Mouse (Mus musculus): Measurements from ENCODE around the gene Kmt2e. TPM values are rescaled to one million over a fixed set of nuclear protein-coding genes. Genes with fewer than 3 reads are reported as not detected.

The Kmt2e gene
- polyA plus RNA-seq, 1 experiment from 2014 or later, result 44.8 TPM

- no peak for ATAC-seq
- H3K9me3 ChIP-seq (ENCODE audit: control insufficient read depth), result no peaks in the 10 kb centered on the region
- peaks cover 5% of the 10 kb centered on the region; the same call in 1 of the 2 replicates for H3K36me3 ChIP-seq (ENCODE audit: control insufficient read depth, insufficient read depth)
- no peak for TF ChIP-seq CTCF (IDR thresholded peaks at IDR 0.05; ENCODE audit: low read depth)
- no peak overlapping the region for H3K9ac ChIP-seq (ENCODE audit: low read depth, low read length)
- no peak overlapping the region for H3K4me3 ChIP-seq (ENCODE audit: low read depth, low read length)
- no peak overlapping the region for H3K4me2 ChIP-seq (replicated peaks; ENCODE audit: low read depth)
- H3K27ac ChIP-seq (ENCODE audit: low read depth, low read length), result no peak overlapping the region
- H3K27me3 ChIP-seq (replicated peaks; ENCODE audit: control insufficient read depth, insufficient read depth, low read length), result no peaks in the 10 kb centered on the region
- H3K4me1 ChIP-seq (replicated peaks; ENCODE audit: control insufficient read depth, insufficient read depth, low read length), result 0 out of 2 replicates have a peak, but pooled peaks cover 3% of the 10 kb centered on the region
- WGBS, result 81% methylated on average over 4 of the region's 4 CpGs
Observed at GRCm38 (mm10) chr5:23406405-23406745, 27.9 kb upstream of the Kmt2e start.

DNA sequence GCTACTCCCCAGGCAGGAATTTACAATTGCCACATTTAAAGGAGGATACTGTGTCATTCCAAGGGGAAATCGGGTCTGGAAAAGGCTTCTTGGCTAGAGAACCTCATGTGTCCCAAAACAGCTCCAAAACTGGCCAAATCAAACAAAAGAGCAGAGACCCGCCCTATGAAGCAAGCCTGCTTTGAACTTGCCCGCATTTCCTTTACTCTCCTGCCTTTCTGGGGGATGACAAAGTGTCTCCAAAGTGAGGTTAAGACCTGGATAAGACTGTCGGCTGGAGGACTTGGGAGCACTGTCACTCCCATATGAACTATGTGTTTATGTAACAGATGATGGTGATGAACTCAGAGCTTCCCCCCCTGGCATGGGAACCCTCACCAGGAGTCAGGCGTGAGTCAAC, 26.1 kb upstream of the Kmt2e start:
- ATAC-seq, result no peak
- H3K27ac ChIP-seq (ENCODE audit: low read depth, low read length), result no peak overlapping the region
- no peak overlapping the region for H3K4me2 ChIP-seq (replicated peaks; ENCODE audit: low read depth)
- peaks cover 11% of the 10 kb centered on the region; the same call in 1 of the 2 replicates for H3K4me1 ChIP-seq (replicated peaks; ENCODE audit: control insufficient read depth, insufficient read depth, low read length)
- H3K27me3 ChIP-seq (replicated peaks; ENCODE audit: control insufficient read depth, insufficient read depth, low read length), result no peaks in the 10 kb centered on the region
- H3K4me3 ChIP-seq (ENCODE audit: low read depth, low read length), result no peak overlapping the region
- H3K9me3 ChIP-seq (ENCODE audit: control insufficient read depth), result no peaks in the 10 kb centered on the region
- 56% methylated on average over 5 of the region's 5 CpGs for WGBS
- TF ChIP-seq CTCF (IDR thresholded peaks at IDR 0.05; ENCODE audit: low read depth), result no peak
- 0 out of 2 replicates have a peak, but pooled peaks cover 4% of the 10 kb centered on the region for H3K36me3 ChIP-seq (ENCODE audit: control insufficient read depth, insufficient read depth)
- no peak overlapping the region for H3K9ac ChIP-seq (ENCODE audit: low read depth, low read length)

DNA sequence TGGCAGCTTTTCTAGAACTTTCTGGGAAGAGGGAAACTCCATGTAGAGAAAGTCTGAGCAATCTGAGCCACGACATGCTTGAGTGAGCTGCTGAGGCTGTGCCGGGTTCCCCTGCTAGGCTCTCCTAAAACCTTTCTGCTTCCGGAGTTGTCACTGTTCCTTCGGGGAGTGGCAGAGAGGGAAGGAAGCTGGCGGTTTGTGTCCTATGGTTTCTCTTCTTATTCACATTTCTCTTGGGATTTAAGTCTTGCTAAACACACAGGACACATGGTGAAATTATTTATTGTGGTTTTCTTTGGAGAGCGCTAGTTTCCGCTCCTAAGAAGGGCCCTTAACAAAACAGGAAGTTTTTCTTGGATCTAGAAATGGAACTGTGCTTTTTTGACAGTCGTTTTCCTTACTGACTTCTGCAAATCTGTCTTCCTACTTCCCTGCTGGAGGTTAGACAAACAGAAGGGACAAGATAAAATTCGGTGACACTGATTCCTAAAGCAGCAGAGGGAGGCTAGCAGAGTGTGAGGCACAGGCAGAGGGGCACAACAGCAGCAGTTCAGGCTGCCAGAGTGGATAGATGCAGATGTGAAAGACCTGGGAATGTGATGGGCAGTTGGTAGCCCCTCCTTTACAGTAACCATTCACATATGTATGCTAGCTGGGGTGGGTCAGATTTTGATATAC, 24.1 kb upstream of the Kmt2e start:
- TF ChIP-seq CTCF (IDR thresholded peaks at IDR 0.05; ENCODE audit: low read depth), result no peak
- peaks cover 17% of the 10 kb centered on the region for H3K4me1 ChIP-seq (replicated peaks; ENCODE audit: control insufficient read depth, insufficient read depth, low read length)
- 0 out of 2 replicates have a peak, but pooled peaks cover 4% of the 10 kb centered on the region for H3K36me3 ChIP-seq (ENCODE audit: control insufficient read depth, insufficient read depth)
- H3K27ac ChIP-seq (ENCODE audit: low read depth, low read length), result peak overlapping the region; percentile 21; the same call in 1 of the 2 replicates
- no peak for ATAC-seq
- no peak overlapping the region for H3K4me2 ChIP-seq (replicated peaks; ENCODE audit: low read depth)
- no peak overlapping the region for H3K9ac ChIP-seq (ENCODE audit: low read depth, low read length)
- no peaks in the 10 kb centered on the region for H3K27me3 ChIP-seq (replicated peaks; ENCODE audit: control insufficient read depth, insufficient read depth, low read length)
- no peak overlapping the region for H3K4me3 ChIP-seq (ENCODE audit: low read depth, low read length)
- no peaks in the 10 kb centered on the region for H3K9me3 ChIP-seq (ENCODE audit: control insufficient read depth)
- WGBS, result 55% methylated on average over 9 of the region's 9 CpGs

- Histone ChIP-seq H3K27ac (ENCODE audit: low read depth, low read length) (peak overlapping the region; percentile 21; the same call in 1 of the 2 replicates), H3K4me2 (replicated peaks; ENCODE audit: low read depth) (no peak overlapping the region), H3K9ac (ENCODE audit: low read depth, low read length) (no peak overlapping the region), H3K4me3 (ENCODE audit: low read depth, low read length) (no peak overlapping the region), H3K9me3 (ENCODE audit: control insufficient read depth) (no peaks in the 10 kb centered on the region), H3K4me1 (replicated peaks; ENCODE audit: control insufficient read depth, insufficient read depth, low read length) (peaks cover 21% of the 10 kb centered on the region), H3K36me3 (ENCODE audit: control insufficient read depth, insufficient read depth) (0 out of 2 replicates have a peak, but pooled peaks cover 4% of the 10 kb centered on the region), H3K27me3 (replicated peaks; ENCODE audit: control insufficient read depth, insufficient read depth, low read length) (no peaks in the 10 kb centered on the region)
- TF ChIP-seq CTCF (IDR thresholded peaks at IDR 0.05; ENCODE audit: low read depth), result no peak
- 71% methylated on average over 2 of the region's 2 CpGs for WGBS
- no peak for ATAC-seq
Observed at GRCm38 (mm10) chr5:23410718-23411101, 23.5 kb upstream of the Kmt2e start.

DNA sequence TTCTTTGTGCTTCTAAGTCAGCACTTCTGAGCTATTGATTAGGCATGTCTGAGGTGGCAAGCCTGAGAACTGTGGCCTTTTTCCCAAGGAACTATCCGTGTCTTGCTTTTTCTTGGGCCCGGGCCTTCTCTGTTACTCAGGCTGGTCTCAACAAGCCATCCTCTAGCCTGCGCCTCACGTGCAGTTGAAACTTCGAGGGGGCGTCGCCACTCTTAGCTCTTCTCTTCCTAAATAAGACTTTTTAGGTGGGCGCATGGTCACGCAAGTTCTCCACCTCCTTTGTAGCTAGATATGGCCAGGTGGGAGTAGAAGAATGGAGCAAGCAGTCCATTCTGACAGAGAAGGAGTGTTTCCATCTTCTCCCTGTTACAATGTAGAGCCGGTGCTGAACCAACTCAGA, 22.6 kb upstream of the Kmt2e start:
- no peak overlapping the region for H3K4me3 ChIP-seq (ENCODE audit: low read depth, low read length)
- H3K36me3 ChIP-seq (ENCODE audit: control insufficient read depth, insufficient read depth), result 0 out of 2 replicates have a peak, but pooled peaks cover 4% of the 10 kb centered on the region
- H3K27ac ChIP-seq (ENCODE audit: low read depth, low read length), result no peak overlapping the region
- H3K4me2 ChIP-seq (replicated peaks; ENCODE audit: low read depth), result no peak overlapping the region
- TF ChIP-seq CTCF (IDR thresholded peaks at IDR 0.05; ENCODE audit: low read depth), result no peak
- WGBS, result 88% methylated on average over 10 of the region's 10 CpGs
- no peaks in the 10 kb centered on the region for H3K9me3 ChIP-seq (ENCODE audit: control insufficient read depth)
- no peak overlapping the region for H3K9ac ChIP-seq (ENCODE audit: low read depth, low read length)
- peaks cover 21% of the 10 kb centered on the region for H3K4me1 ChIP-seq (replicated peaks; ENCODE audit: control insufficient read depth, insufficient read depth, low read length)
- H3K27me3 ChIP-seq (replicated peaks; ENCODE audit: control insufficient read depth, insufficient read depth, low read length), result no peaks in the 10 kb centered on the region
- no peak for ATAC-seq

- Histone ChIP-seq H3K4me2 (replicated peaks; ENCODE audit: low read depth) (no peak overlapping the region), H3K9ac (ENCODE audit: low read depth, low read length) (no peak overlapping the region), H3K27me3 (replicated peaks; ENCODE audit: control insufficient read depth, insufficient read depth, low read length) (no peaks in the 10 kb centered on the region), H3K4me3 (ENCODE audit: low read depth, low read length) (no peak overlapping the region), H3K4me1 (replicated peaks; ENCODE audit: control insufficient read depth, insufficient read depth, low read length) (peaks cover 22% of the 10 kb centered on the region), H3K36me3 (ENCODE audit: control insufficient read depth, insufficient read depth) (0 out of 2 replicates have a peak, but pooled peaks cover 4% of the 10 kb centered on the region), H3K27ac (ENCODE audit: low read depth, low read length) (no peak overlapping the region), H3K9me3 (ENCODE audit: control insufficient read depth) (no peaks in the 10 kb centered on the region)
- no peak for ATAC-seq
- whole genome bisulfite sequencing, result 47% methylated on average over 5 of the region's 5 CpGs
- TF ChIP-seq CTCF (IDR thresholded peaks at IDR 0.05; ENCODE audit: low read depth), result no peak
Observed at GRCm38 (mm10) chr5:23412247-23412948, 21.8 kb upstream of the Kmt2e start.
